Mouse (Mus musculus): ENCODE results near the gene Hmga2. TPM values are rescaled to one million over a fixed set of nuclear protein-coding genes. Genes with fewer than 3 reads are reported as not detected.

The Hmga2 gene
- polyA plus RNA-seq, 1 experiment from 2014 or later = 48.2 TPM

DNA sequence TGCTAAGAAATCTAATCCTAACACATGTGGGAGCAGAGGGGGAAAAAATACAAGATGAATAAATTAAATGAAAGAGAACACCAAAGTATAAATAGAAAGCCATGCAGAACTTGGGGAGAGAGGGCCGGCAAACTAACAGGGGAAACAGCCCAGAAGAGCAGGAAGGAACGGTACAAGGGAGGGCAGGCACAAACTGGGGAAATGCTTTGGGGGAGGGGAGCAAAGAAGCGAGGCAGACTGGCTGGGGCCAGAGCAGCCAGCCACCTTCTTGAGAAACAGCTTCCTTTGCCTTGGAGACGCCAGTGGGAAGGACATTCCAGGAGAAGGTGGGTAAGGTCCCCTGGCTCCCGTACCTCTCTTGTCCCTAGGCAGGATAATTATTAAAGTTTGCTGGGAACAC, 14.5 kb downstream of the Hmga2 start:
- ATAC-seq (replicated peaks; ENCODE audit: low FRiP score) (no peak), DNase-seq (ENCODE audit: low spot score) (peak; percentile 29)
- Histone ChIP-seq H3K9me3 (ENCODE audit: control insufficient read depth, low read length) (no peaks in the 10 kb centered on the region), H3K36me3 (ENCODE audit: control insufficient read depth, insufficient read depth, low read length) (peaks cover 7% of the 10 kb centered on the region), H3K4me2 (peak overlapping the region; percentile 26), H3K27ac (ENCODE audit: low read depth, low read length) (0 out of 2 replicates have a peak overlapping the region, but pooled peaks have one; percentile 11), H3K27me3 (replicated peaks; ENCODE audit: control insufficient read depth, insufficient read depth, low read length) (no peaks in the 10 kb centered on the region), H3K4me3 (ENCODE audit: low read depth, low read length) (no peak overlapping the region), H3K9ac (ENCODE audit: low read depth, low read length) (no peak overlapping the region), H3K4me1 (replicated peaks; ENCODE audit: control insufficient read depth, insufficient read depth, low read length) (peaks cover 22% of the 10 kb centered on the region; the same call in 1 of the 2 replicates)
- WGBS = 22% methylated on average over 5 of the region's 5 CpGs

DNA sequence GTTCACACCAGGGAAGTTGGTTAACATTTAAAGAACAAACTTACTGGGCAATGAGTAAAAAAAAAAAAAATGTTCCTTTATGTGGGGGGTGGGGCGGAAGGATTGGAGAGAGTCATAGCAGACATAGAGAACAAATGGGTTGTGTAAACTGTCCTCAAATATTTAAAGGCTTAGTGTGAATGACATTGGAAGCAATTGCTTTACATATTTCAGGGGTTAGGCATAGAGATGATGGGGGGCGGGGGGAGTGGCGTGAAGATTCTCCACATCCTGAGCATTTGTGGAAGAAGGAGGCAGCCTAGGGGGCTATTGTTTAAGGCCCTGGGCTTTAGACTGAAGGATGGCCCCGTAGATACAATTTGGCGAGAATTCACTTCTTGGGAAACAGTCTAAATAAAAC, 15.0 kb downstream of the Hmga2 start:
- WGBS = 75% methylated on average over 5 of the region's 5 CpGs
- DNase-seq (ENCODE audit: low spot score) = no peak
- ATAC-seq (replicated peaks; ENCODE audit: low FRiP score) = no peak
- H3K4me1 ChIP-seq (replicated peaks; ENCODE audit: control insufficient read depth, insufficient read depth, low read length) = peaks cover 22% of the 10 kb centered on the region; the same call in 1 of the 2 replicates
- no peak overlapping the region for H3K27ac ChIP-seq (ENCODE audit: low read depth, low read length)
- H3K27me3 ChIP-seq (replicated peaks; ENCODE audit: control insufficient read depth, insufficient read depth, low read length) = no peaks in the 10 kb centered on the region
- no peak overlapping the region; the same call in 1 of the 2 replicates for H3K4me2 ChIP-seq
- H3K4me3 ChIP-seq (ENCODE audit: low read depth, low read length) = no peak overlapping the region
- H3K36me3 ChIP-seq (ENCODE audit: control insufficient read depth, insufficient read depth, low read length) = peaks cover 7% of the 10 kb centered on the region
- no peaks in the 10 kb centered on the region for H3K9me3 ChIP-seq (ENCODE audit: control insufficient read depth, low read length)
- no peak overlapping the region for H3K9ac ChIP-seq (ENCODE audit: low read depth, low read length)

DNA sequence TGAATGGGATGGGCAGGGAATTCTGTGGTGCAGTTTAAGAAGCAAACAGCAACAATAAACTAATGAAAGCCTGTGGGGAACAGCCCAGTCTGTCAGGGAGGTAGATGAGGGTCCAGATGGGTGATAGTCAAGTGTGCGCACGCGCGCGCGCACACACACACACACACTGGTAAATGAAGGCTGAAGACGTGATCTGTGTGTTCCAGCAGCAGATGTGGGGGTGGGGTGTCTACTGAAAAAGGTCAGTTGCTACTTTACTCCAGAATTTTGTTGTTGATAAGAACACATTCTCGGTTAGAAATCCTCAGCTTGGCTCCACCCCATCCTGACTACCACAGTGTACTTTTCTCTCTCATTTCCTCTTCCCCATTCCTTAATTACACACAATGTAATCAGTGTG, 17.4 kb downstream of the Hmga2 start:
- Histone ChIP-seq H3K27me3 (replicated peaks; ENCODE audit: control insufficient read depth, insufficient read depth, low read length) (no peaks in the 10 kb centered on the region), H3K9ac (ENCODE audit: low read depth, low read length) (no peak overlapping the region), H3K27ac (ENCODE audit: low read depth, low read length) (peak overlapping the region; percentile 2; the same call in 1 of the 2 replicates), H3K4me2 (no peak overlapping the region), H3K4me3 (ENCODE audit: low read depth, low read length) (no peak overlapping the region), H3K36me3 (ENCODE audit: control insufficient read depth, insufficient read depth, low read length) (peaks cover 7% of the 10 kb centered on the region), H3K9me3 (ENCODE audit: control insufficient read depth, low read length) (no peaks in the 10 kb centered on the region), H3K4me1 (replicated peaks; ENCODE audit: control insufficient read depth, insufficient read depth, low read length) (peaks cover 22% of the 10 kb centered on the region; the same call in 1 of the 2 replicates)
- WGBS = 56% methylated on average over 8 of the region's 8 CpGs
- DNase-seq (ENCODE audit: low spot score) (peak; percentile 40), ATAC-seq (replicated peaks; ENCODE audit: low FRiP score) (peak; percentile 81)

DNA sequence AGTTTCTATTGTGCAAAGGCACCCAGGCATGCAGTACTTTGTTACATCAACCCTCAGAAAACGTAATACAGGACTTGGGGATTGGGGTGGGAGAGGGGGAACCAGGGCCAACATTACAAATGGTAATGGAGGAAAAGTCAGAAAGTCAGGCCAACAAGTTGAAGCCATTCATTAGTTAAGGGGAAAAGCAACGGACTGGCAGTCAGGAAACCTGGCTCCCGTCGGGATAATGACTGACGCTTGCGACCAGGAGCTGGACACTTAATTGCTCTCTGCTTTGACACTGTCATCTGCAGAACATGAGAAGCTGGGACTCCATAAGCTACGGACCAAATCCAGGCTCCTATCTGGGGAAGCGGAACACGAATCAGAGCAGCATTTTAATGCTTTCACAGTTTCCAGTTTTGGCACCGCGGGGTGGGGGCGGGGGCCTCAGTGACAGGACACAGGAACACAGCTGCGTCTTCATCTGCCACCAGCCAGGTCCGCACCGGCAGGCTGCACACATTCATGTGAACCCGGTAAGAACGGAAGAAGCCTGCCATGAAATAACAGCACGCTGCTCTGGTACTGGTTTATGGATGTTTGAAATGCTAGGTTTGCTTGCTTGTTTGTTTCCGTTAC, 26.5 kb downstream of the Hmga2 start:
- Histone ChIP-seq H3K4me3 (ENCODE audit: low read depth, low read length) (no peak overlapping the region), H3K4me1 (replicated peaks; ENCODE audit: control insufficient read depth, insufficient read depth, low read length) (no peaks in the 10 kb centered on the region), H3K9me3 (ENCODE audit: control insufficient read depth, low read length) (no peaks in the 10 kb centered on the region), H3K9ac (ENCODE audit: low read depth, low read length) (no peak overlapping the region), H3K27ac (ENCODE audit: low read depth, low read length) (no peak overlapping the region), H3K36me3 (ENCODE audit: control insufficient read depth, insufficient read depth, low read length) (no peaks in the 10 kb centered on the region), H3K27me3 (replicated peaks; ENCODE audit: control insufficient read depth, insufficient read depth, low read length) (no peaks in the 10 kb centered on the region), H3K4me2 (no peak overlapping the region)
- ATAC-seq (replicated peaks; ENCODE audit: low FRiP score) (no peak), DNase-seq (ENCODE audit: low spot score) (no peak)
- WGBS = 86% methylated on average over 19 of the region's 19 CpGs

- WGBS = 62% methylated on average over 6 of the region's 6 CpGs
- Histone ChIP-seq H3K9ac (ENCODE audit: low read depth, low read length) (no peak overlapping the region), H3K4me3 (ENCODE audit: low read depth, low read length) (no peak overlapping the region), H3K4me1 (replicated peaks; ENCODE audit: control insufficient read depth, insufficient read depth, low read length) (no peaks in the 10 kb centered on the region), H3K27ac (ENCODE audit: low read depth, low read length) (no peak overlapping the region), H3K4me2 (no peak overlapping the region), H3K9me3 (ENCODE audit: control insufficient read depth, low read length) (no peaks in the 10 kb centered on the region), H3K27me3 (replicated peaks; ENCODE audit: control insufficient read depth, insufficient read depth, low read length) (no peaks in the 10 kb centered on the region), H3K36me3 (ENCODE audit: control insufficient read depth, insufficient read depth, low read length) (0 out of 2 replicates have a peak, but pooled peaks cover 3% of the 10 kb centered on the region)
- DNase-seq (ENCODE audit: low spot score) (no peak), ATAC-seq (replicated peaks; ENCODE audit: low FRiP score) (no peak)
These were observed 29.5 kb downstream of the Hmga2 start for GRCm38 (mm10) chr10:120446799-120447198.

DNA sequence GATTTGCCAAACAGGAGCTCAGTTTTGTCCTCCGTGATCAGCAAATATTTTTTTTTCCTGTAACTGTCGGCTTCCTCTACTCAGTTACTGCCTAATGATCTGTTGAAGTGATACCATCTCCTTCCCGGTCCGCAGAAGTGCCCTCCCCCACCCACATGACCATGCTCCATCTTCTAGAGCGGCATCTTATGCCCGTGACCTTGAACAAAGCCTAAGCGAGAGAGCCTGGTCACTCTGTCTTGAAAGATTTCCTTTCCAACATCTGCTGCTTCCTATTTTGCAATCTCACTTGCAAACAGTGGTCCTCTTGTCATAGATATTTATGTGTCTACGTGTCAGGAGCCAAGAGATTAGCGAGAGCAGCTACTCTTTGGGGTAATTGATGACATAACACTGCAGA, 30.1 kb downstream of the Hmga2 start:
- H3K4me3 ChIP-seq (ENCODE audit: low read depth, low read length) = no peak overlapping the region
- H3K4me1 ChIP-seq (replicated peaks; ENCODE audit: control insufficient read depth, insufficient read depth, low read length) = no peaks in the 10 kb centered on the region
- no peak overlapping the region for H3K9ac ChIP-seq (ENCODE audit: low read depth, low read length)
- 60% methylated on average over 9 of the region's 9 CpGs for WGBS
- H3K27me3 ChIP-seq (replicated peaks; ENCODE audit: control insufficient read depth, insufficient read depth, low read length) = no peaks in the 10 kb centered on the region
- H3K4me2 ChIP-seq = no peak overlapping the region
- no peaks in the 10 kb centered on the region for H3K9me3 ChIP-seq (ENCODE audit: control insufficient read depth, low read length)
- ATAC-seq (replicated peaks; ENCODE audit: low FRiP score) (peak; percentile 45; the same call in 1 of the 2 replicates), DNase-seq (ENCODE audit: low spot score) (no peak)
- H3K36me3 ChIP-seq (ENCODE audit: control insufficient read depth, insufficient read depth, low read length) = peaks cover 3% of the 10 kb centered on the region; the same call in 1 of the 2 replicates
- no peak overlapping the region for H3K27ac ChIP-seq (ENCODE audit: low read depth, low read length)

- no peaks in the 10 kb centered on the region for H3K27me3 ChIP-seq (replicated peaks; ENCODE audit: control insufficient read depth, insufficient read depth, low read length)
- H3K9me3 ChIP-seq (ENCODE audit: control insufficient read depth, low read length) = no peaks in the 10 kb centered on the region
- DNase-seq (ENCODE audit: low spot score) (no peak), ATAC-seq (replicated peaks; ENCODE audit: low FRiP score) (no peak)
- peaks cover 3% of the 10 kb centered on the region; the same call in 1 of the 2 replicates for H3K36me3 ChIP-seq (ENCODE audit: control insufficient read depth, insufficient read depth, low read length)
- H3K27ac ChIP-seq (ENCODE audit: low read depth, low read length) = no peak overlapping the region
- no peak overlapping the region for H3K4me3 ChIP-seq (ENCODE audit: low read depth, low read length)
- WGBS = 77% methylated on average over 9 of the region's 9 CpGs
- H3K9ac ChIP-seq (ENCODE audit: low read depth, low read length) = no peak overlapping the region
- H3K4me1 ChIP-seq (replicated peaks; ENCODE audit: control insufficient read depth, insufficient read depth, low read length) = no peaks in the 10 kb centered on the region
- no peak overlapping the region for H3K4me2 ChIP-seq
These were observed 31.7 kb downstream of the Hmga2 start for GRCm38 (mm10) chr10:120444463-120445070.

DNA sequence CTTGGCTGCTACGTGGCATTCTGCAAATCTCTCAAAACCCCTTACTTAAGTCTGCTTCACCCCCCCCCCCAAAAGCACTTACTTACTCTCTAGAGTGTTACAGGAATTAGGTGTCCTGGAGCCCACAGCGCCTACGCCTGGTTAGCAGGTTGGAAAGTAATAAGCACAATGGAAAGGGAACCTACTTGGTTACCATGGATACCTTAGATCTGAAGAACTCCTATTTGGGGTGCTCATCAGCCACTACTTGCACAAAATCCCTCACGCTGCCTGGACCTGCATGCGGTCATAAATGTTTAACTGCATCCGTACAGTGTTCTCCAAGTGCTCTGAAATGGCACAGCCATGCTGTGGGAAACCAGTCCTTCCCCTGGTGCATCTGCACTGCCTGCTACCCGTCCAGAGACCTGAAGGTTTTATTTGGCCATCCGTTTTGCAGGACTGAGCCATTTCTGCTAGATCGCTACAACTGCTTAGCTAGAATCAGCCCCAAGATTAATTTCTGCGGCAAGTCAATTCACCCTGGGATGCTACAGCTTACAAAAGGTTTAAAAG, 32.4 kb downstream of the Hmga2 start:
- Histone ChIP-seq H3K27ac (ENCODE audit: low read depth, low read length) (no peak overlapping the region), H3K4me2 (no peak overlapping the region), H3K9ac (ENCODE audit: low read depth, low read length) (no peak overlapping the region), H3K9me3 (ENCODE audit: control insufficient read depth, low read length) (no peaks in the 10 kb centered on the region), H3K36me3 (ENCODE audit: control insufficient read depth, insufficient read depth, low read length) (peaks cover 3% of the 10 kb centered on the region; the same call in 1 of the 2 replicates), H3K4me1 (replicated peaks; ENCODE audit: control insufficient read depth, insufficient read depth, low read length) (no peaks in the 10 kb centered on the region), H3K4me3 (ENCODE audit: low read depth, low read length) (no peak overlapping the region), H3K27me3 (replicated peaks; ENCODE audit: control insufficient read depth, insufficient read depth, low read length) (no peaks in the 10 kb centered on the region)
- ATAC-seq (replicated peaks; ENCODE audit: low FRiP score) = no peak
- no peak for DNase-seq (ENCODE audit: low spot score)
- 88% methylated on average over 10 of the region's 10 CpGs for WGBS
